Mouse (Mus musculus): ENCODE data around the gene Gga2. TPM values are rescaled to one million over a fixed set of nuclear protein-coding genes. Genes with fewer than 3 reads are reported as not detected.

Gga2 gene
- total and polyA plus RNA-seq, 3 experiments, result 198 to 315 (median 299) TPM

DNA sequence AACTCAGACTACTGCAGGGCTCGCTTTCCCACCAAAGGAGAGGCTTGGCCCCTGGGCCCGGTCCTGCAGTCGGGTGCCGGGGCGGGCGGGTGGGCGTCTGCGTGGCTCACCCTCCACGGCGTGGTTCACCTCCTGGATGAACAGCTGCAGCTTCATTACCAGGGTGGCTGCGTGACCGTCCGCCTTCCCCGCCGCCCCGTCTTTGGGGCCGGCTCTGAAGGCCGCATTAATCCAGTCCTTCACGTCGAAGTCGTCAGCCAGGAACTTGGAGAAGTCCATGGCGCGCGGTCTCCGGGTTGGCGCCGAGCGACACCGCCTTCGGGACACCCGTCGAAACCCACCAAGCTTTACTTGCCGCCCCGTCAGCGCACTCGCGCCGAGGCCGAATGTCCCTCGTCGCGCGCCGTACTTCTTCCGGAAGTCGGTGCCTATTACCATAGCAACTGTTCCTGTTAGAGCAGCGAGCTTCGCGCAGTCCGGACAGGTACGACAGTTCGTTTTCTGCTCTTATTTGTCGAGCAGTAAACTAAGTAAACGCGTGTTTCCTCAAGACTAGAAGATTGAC is 39.6 kb downstream of the Gga2 start, which contains the start of gene Cog7:
Cog7 (minus strand) TSS at position 405 of the 565 bp plus-strand sequence.
- Histone ChIP-seq H3K36me3 (replicated peaks) (peaks cover 46% of the 10 kb centered on the region), H3K9me3 (replicated peaks) (no peaks in the 10 kb centered on the region), H3K27me3 (ENCODE audit: insufficient read depth, low read length) (no peaks in the 10 kb centered on the region), H3K4me1 (ENCODE audit: insufficient read depth, low read depth, low read length) (peaks cover 26% of the 10 kb centered on the region), H3K4me3 (ENCODE audit: low read depth, low read length) (peak within 1 kb of the TSS; percentile 86)
- ATAC-seq (ENCODE audit: extremely low read depth, insufficient number of reproducible peaks, low FRiP score, poor library complexity, severe bottlenecking) (peak; percentile 66), DNase-seq (ENCODE audit: low spot score) (peak; percentile 82)
- TF ChIP-seq CTCF (IDR thresholded peaks at IDR 0.05; ENCODE audit: low read depth, low read length) (no peak), GATA2 (IDR thresholded peaks at IDR 0.05; ENCODE audit: borderline replicate concordance, low read depth, low read length) (no peak), POLR2AphosphoS5 (IDR thresholded peaks at IDR 0.05; ENCODE audit: insufficient replicate concordance, low read depth, low read length) (no peak)

GRCm38 (mm10) chr7:121975031-121975430 is 46.0 kb downstream of the Gga2 start:
- H3K4me1 ChIP-seq (ENCODE audit: insufficient read depth, low read depth, low read length), result peaks cover 18% of the 10 kb centered on the region
- DNase-seq (ENCODE audit: low spot score) (no peak), ATAC-seq (ENCODE audit: extremely low read depth, insufficient number of reproducible peaks, low FRiP score, poor library complexity, severe bottlenecking) (peak; percentile 42; the same call in 1 of the 2 replicates)
- no peak overlapping the region for H3K4me3 ChIP-seq (ENCODE audit: low read depth, low read length)
- H3K9me3 ChIP-seq (replicated peaks), result no peaks in the 10 kb centered on the region
- H3K36me3 ChIP-seq (replicated peaks), result peaks cover 95% of the 10 kb centered on the region
- TF ChIP-seq CTCF (IDR thresholded peaks at IDR 0.05; ENCODE audit: low read depth, low read length) (peak; percentile 64), POLR2AphosphoS5 (IDR thresholded peaks at IDR 0.05; ENCODE audit: insufficient replicate concordance, low read depth, low read length) (no peak)
- no peaks in the 10 kb centered on the region for H3K27me3 ChIP-seq (ENCODE audit: insufficient read depth, low read length)

GRCm38 (mm10) chr7:121971698-121972097 is 49.3 kb downstream of the Gga2 start:
- Histone ChIP-seq H3K27me3 (ENCODE audit: insufficient read depth, low read length) (no peaks in the 10 kb centered on the region), H3K4me3 (ENCODE audit: low read depth, low read length) (no peak overlapping the region), H3K9me3 (replicated peaks) (no peaks in the 10 kb centered on the region), H3K36me3 (replicated peaks) (peaks cover 86% of the 10 kb centered on the region), H3K4me1 (ENCODE audit: insufficient read depth, low read depth, low read length) (peaks cover 23% of the 10 kb centered on the region)
- ATAC-seq (ENCODE audit: extremely low read depth, insufficient number of reproducible peaks, low FRiP score, poor library complexity, severe bottlenecking) (no peak), DNase-seq (ENCODE audit: low spot score) (no peak)
- no peak for TF ChIP-seq POLR2AphosphoS5 (IDR thresholded peaks at IDR 0.05; ENCODE audit: insufficient replicate concordance, low read depth, low read length)
- no peak for TF ChIP-seq GATA1 (IDR thresholded peaks at IDR 0.05; ENCODE audit: borderline replicate concordance, low read length)
- TF ChIP-seq GATA2 (IDR thresholded peaks at IDR 0.05; ENCODE audit: borderline replicate concordance, low read depth, low read length), result no peak
- TF ChIP-seq TAL1 (conservative IDR thresholded peaks at IDR 0.05; ENCODE audit: low read depth, low read length), result no peak
- TF ChIP-seq CTCF (IDR thresholded peaks at IDR 0.05; ENCODE audit: low read depth, low read length), result no peak

GRCm38 (mm10) chr7:121970250-121970649 is 50.8 kb downstream of the Gga2 start:
- peak; percentile 9 for DNase-seq (ENCODE audit: low spot score)
- Histone ChIP-seq H3K36me3 (replicated peaks) (peaks cover 84% of the 10 kb centered on the region), H3K27me3 (ENCODE audit: insufficient read depth, low read length) (no peaks in the 10 kb centered on the region), H3K4me1 (ENCODE audit: insufficient read depth, low read depth, low read length) (peaks cover 30% of the 10 kb centered on the region), H3K9me3 (replicated peaks) (no peaks in the 10 kb centered on the region), H3K4me3 (ENCODE audit: low read depth, low read length) (no peak overlapping the region)
- TF ChIP-seq GATA1 (IDR thresholded peaks at IDR 0.05; ENCODE audit: borderline replicate concordance, low read length) (no peak), CTCF (IDR thresholded peaks at IDR 0.05; ENCODE audit: low read depth, low read length) (no peak), GATA2 (IDR thresholded peaks at IDR 0.05; ENCODE audit: borderline replicate concordance, low read depth, low read length) (no peak), TAL1 (conservative IDR thresholded peaks at IDR 0.05; ENCODE audit: low read depth, low read length) (no peak), POLR2AphosphoS5 (IDR thresholded peaks at IDR 0.05; ENCODE audit: insufficient replicate concordance, low read depth, low read length) (no peak)
- peak; percentile 78 for ATAC-seq (ENCODE audit: extremely low read depth, insufficient number of reproducible peaks, low FRiP score, poor library complexity, severe bottlenecking)

DNA sequence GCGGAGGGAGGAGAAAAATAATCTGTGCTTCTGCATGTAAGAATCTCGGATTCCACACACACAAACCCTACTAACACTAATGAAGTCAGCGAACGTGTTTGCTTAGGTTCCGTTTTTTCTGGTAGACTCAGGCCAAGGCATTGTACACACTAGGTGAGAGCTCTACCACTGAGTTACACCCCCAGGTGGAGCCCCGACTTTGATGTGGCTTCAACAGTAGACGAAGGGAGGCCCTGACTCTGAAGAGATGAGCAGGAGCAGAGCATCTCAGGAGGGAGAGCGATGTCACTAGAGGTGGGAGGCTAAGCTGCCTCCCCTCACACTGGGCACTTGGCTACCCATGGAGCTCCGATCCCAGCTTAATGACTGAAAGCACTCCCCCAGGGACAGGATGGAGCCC is 52.2 kb downstream of the Gga2 start:
- H3K27me3 ChIP-seq (ENCODE audit: insufficient read depth, low read length), result no peaks in the 10 kb centered on the region
- H3K4me3 ChIP-seq (ENCODE audit: low read depth, low read length), result no peak overlapping the region
- H3K36me3 ChIP-seq (replicated peaks), result peaks cover 82% of the 10 kb centered on the region
- H3K9me3 ChIP-seq (replicated peaks), result no peaks in the 10 kb centered on the region
- DNase-seq (ENCODE audit: low spot score) (no peak), ATAC-seq (ENCODE audit: extremely low read depth, insufficient number of reproducible peaks, low FRiP score, poor library complexity, severe bottlenecking) (no peak)
- TF ChIP-seq TAL1 (conservative IDR thresholded peaks at IDR 0.05; ENCODE audit: low read depth, low read length), result no peak
- no peak for TF ChIP-seq CTCF (IDR thresholded peaks at IDR 0.05; ENCODE audit: low read depth, low read length)
- peaks cover 30% of the 10 kb centered on the region for H3K4me1 ChIP-seq (ENCODE audit: insufficient read depth, low read depth, low read length)

DNA sequence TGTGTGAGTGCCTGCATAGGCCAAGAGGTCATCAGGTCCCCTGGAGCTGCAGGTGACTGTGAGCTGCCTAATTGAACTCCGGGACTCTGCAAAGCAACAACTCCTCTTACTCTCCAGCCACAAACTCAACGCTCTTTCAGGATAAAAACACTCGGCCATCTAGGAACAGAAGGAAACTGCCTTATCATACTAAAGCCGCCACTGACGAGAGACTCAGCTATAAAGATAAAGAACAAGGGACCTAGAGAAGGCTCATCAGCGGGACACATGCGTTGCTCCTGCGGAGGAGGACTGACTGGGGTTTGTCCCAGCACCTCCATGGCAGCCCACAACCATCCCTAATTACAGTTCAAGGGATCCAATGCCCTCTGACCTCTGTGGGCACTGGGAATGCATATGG is 52.8 kb downstream of the Gga2 start:
- Histone ChIP-seq H3K4me3 (ENCODE audit: low read depth, low read length) (no peak overlapping the region), H3K36me3 (replicated peaks) (peaks cover 82% of the 10 kb centered on the region), H3K4me1 (ENCODE audit: insufficient read depth, low read depth, low read length) (peaks cover 30% of the 10 kb centered on the region), H3K27me3 (ENCODE audit: insufficient read depth, low read length) (no peaks in the 10 kb centered on the region), H3K9me3 (replicated peaks) (no peaks in the 10 kb centered on the region)
- TF ChIP-seq POLR2AphosphoS5 (IDR thresholded peaks at IDR 0.05; ENCODE audit: insufficient replicate concordance, low read depth, low read length) (no peak), GATA2 (IDR thresholded peaks at IDR 0.05; ENCODE audit: borderline replicate concordance, low read depth, low read length) (no peak)
- DNase-seq (ENCODE audit: low spot score) (no peak), ATAC-seq (ENCODE audit: extremely low read depth, insufficient number of reproducible peaks, low FRiP score, poor library complexity, severe bottlenecking) (peak; percentile 55)

- Histone ChIP-seq H3K4me1 (ENCODE audit: insufficient read depth, low read depth, low read length) (peaks cover 30% of the 10 kb centered on the region), H3K9me3 (replicated peaks) (no peaks in the 10 kb centered on the region), H3K4me3 (ENCODE audit: low read depth, low read length) (no peak overlapping the region), H3K27me3 (ENCODE audit: insufficient read depth, low read length) (no peaks in the 10 kb centered on the region), H3K36me3 (replicated peaks) (peaks cover 83% of the 10 kb centered on the region)
- ATAC-seq (ENCODE audit: extremely low read depth, insufficient number of reproducible peaks, low FRiP score, poor library complexity, severe bottlenecking) (no peak), DNase-seq (ENCODE audit: low spot score) (no peak)
- TF ChIP-seq TAL1 (conservative IDR thresholded peaks at IDR 0.05; ENCODE audit: low read depth, low read length) (no peak), GATA2 (IDR thresholded peaks at IDR 0.05; ENCODE audit: borderline replicate concordance, low read depth, low read length) (no peak), CTCF (IDR thresholded peaks at IDR 0.05; ENCODE audit: low read depth, low read length) (no peak), GATA1 (IDR thresholded peaks at IDR 0.05; ENCODE audit: borderline replicate concordance, low read length) (no peak), POLR2AphosphoS5 (IDR thresholded peaks at IDR 0.05; ENCODE audit: insufficient replicate concordance, low read depth, low read length) (no peak)
These were observed 54.9 kb downstream of the Gga2 start for GRCm38 (mm10) chr7:121966169-121966568.
